Mouse (Mus musculus) embryonic fibroblast, embryonic 13.5 days (primary cell): Measurements from ENCODE around the gene Elp5. TPM values are rescaled to one million over a fixed set of nuclear protein-coding genes. Genes with fewer than 3 reads are reported as not detected.

Experiments used
- H3K27ac ChIP-seq: 2 replicates; pipeline ENCODE4 v1.5.1; 2012; ENCODE audit warnings: low read length, control low read depth, inconsistent platforms; ENCODE audit not compliant: insufficient read depth
- H3K4me1 ChIP-seq: 2 replicates; pipeline ENCODE4 v1.6.1; 2011; ENCODE audit warnings: low read length; ENCODE audit not compliant: control insufficient read depth, insufficient read depth
- H3K4me3 ChIP-seq: 2 replicates; pipeline ENCODE4 v1.5.1; 2011; ENCODE audit warnings: mild to moderate bottlenecking, control low read depth, low read length; ENCODE audit not compliant: insufficient read depth
- CTCF ChIP-seq: IDR thresholded peaks from 2 replicates; pipeline ENCODE4 v1.5.1; 2011; ENCODE audit warnings: mild to moderate bottlenecking, control low read depth, low read length, moderate library complexity, borderline replicate concordance; ENCODE audit not compliant: insufficient read depth
- POLR2A ChIP-seq: IDR thresholded peaks from 2 replicates; pipeline ENCODE4 v1.6.1; 2011; ENCODE audit warnings: low read depth, mild to moderate bottlenecking, control low read depth, low read length, moderate library complexity
- polyA plus RNA-seq: library from polyadenylated mRNA; stranded (reverse); fragments of >200 nt; gene quantifications from 2 replicates; pipeline ENCODE4 v1.2.4, GENCODE M21; 2011; ENCODE audit warnings: low read depth; ENCODE audit not compliant: missing spikeins, insufficient read length

Elp5 gene
- polyA plus RNA-seq, 1 experiment: 68.8 TPM

- peaks cover 10% of the 10 kb centered on the region; the same call in 1 of the 2 replicates for H3K4me1 ChIP-seq
- H3K27ac ChIP-seq: no peak overlapping the region
- TF ChIP-seq POLR2A (no peak), CTCF (no peak)
- no peak overlapping the region for H3K4me3 ChIP-seq
These were observed 33.4 kb upstream of the Elp5 start for GRCm38 (mm10) chr11:70015677-70016076.

- 0 out of 2 replicates have a peak, but pooled peaks cover 7% of the 10 kb centered on the region for H3K4me1 ChIP-seq
- peak within 1 kb of the TSS; percentile 5; the same call in 1 of the 2 replicates for H3K27ac ChIP-seq
- peak within 1 kb of the TSS; percentile 54 for H3K4me3 ChIP-seq
- TF ChIP-seq CTCF: no peak
- TF ChIP-seq POLR2A: peak; percentile 89
These were observed 32.7 kb upstream of the Elp5 start, which contains the start of gene Acadvl for GRCm38 (mm10) chr11:70014880-70015558. Gene Acadvl (minus strand): TSS chr11:70015411.

GRCm38 (mm10) chr11:70014051-70014450 lies 31.7 kb upstream of the Elp5 start:
- TF ChIP-seq POLR2A (no peak), CTCF (no peak)
- no peak overlapping the region for H3K4me3 ChIP-seq
- H3K27ac ChIP-seq: no peak overlapping the region
- 0 out of 2 replicates have a peak, but pooled peaks cover 7% of the 10 kb centered on the region for H3K4me1 ChIP-seq

- TF ChIP-seq POLR2A (no peak), CTCF (no peak)
- Histone ChIP-seq H3K4me1 (0 out of 2 replicates have a peak, but pooled peaks cover 7% of the 10 kb centered on the region), H3K27ac (no peak overlapping the region), H3K4me3 (no peak overlapping the region)
These were observed 31.1 kb upstream of the Elp5 start for GRCm38 (mm10) chr11:70013408-70013807.

- Histone ChIP-seq H3K4me1 (0 out of 2 replicates have a peak, but pooled peaks cover 7% of the 10 kb centered on the region), H3K4me3 (no peak overlapping the region), H3K27ac (no peak overlapping the region)
- TF ChIP-seq POLR2A (no peak), CTCF (no peak)
These were observed 30.6 kb upstream of the Elp5 start for GRCm38 (mm10) chr11:70012931-70013330.

- no peak overlapping the region for H3K27ac ChIP-seq
- H3K4me3 ChIP-seq: no peak overlapping the region
- TF ChIP-seq CTCF (no peak), POLR2A (no peak)
- H3K4me1 ChIP-seq: 0 out of 2 replicates have a peak, but pooled peaks cover 7% of the 10 kb centered on the region
These were observed 28.6 kb upstream of the Elp5 start for GRCm38 (mm10) chr11:70010961-70011360.

- Histone ChIP-seq H3K4me1 (0 out of 2 replicates have a peak, but pooled peaks cover 7% of the 10 kb centered on the region), H3K27ac (no peak overlapping the region), H3K4me3 (no peak overlapping the region)
- TF ChIP-seq CTCF: no peak
These were observed 28.2 kb upstream of the Elp5 start for GRCm38 (mm10) chr11:70010548-70010947.

GRCm38 (mm10) chr11:70010033-70010432 lies 27.7 kb upstream of the Elp5 start:
- Histone ChIP-seq H3K4me1 (0 out of 2 replicates have a peak, but pooled peaks cover 7% of the 10 kb centered on the region), H3K4me3 (no peak overlapping the region), H3K27ac (no peak overlapping the region)
- no peak for TF ChIP-seq POLR2A
- no peak for TF ChIP-seq CTCF

- Histone ChIP-seq H3K4me1 (peaks cover 3% of the 10 kb centered on the region; the same call in 1 of the 2 replicates), H3K4me3 (no peak overlapping the region), H3K27ac (no peak overlapping the region)
- TF ChIP-seq POLR2A (no peak), CTCF (peak; percentile 26; the same call in 1 of the 2 replicates)
These were observed 23.2 kb upstream of the Elp5 start for GRCm38 (mm10) chr11:70005521-70005920.

- peaks cover 6% of the 10 kb centered on the region; the same call in 1 of the 2 replicates for H3K4me1 ChIP-seq
- TF ChIP-seq CTCF (no peak), POLR2A (no peak)
- H3K4me3 ChIP-seq: peak overlapping the region; percentile 3; the same call in 1 of the 2 replicates
- H3K27ac ChIP-seq: no peak overlapping the region
These were observed 20.2 kb upstream of the Elp5 start for GRCm38 (mm10) chr11:70002471-70002870.
